Mouse (Mus musculus): Measurements from ENCODE around the gene Herc3.

DNA sequence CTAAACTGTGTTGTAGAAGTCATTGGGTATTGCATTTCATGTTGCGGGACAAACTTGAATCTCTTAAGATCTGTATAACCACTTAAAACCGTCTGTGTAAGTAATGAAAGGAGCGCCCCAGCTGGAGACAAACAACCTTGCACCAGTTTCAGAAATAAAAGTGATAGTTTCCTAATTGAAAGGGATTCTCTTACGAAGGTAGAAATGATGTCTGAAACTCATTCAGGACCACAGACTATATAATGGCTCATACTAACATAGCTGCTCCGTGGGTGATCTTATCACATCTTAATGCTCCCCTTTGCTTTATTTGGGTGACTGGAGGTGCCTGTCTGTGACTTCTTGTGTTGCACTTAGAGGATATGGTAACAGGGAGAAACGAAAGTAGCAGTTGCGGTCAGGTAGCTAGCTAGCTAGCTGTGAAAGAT lies 1.3 kb downstream of the Herc3 start:
- TF ChIP-seq CTCF (IDR thresholded peaks at IDR 0.05) (peak; percentile 42), EP300 (IDR thresholded peaks at IDR 0.05) (no peak)
